Mouse (Mus musculus) T-cell, adult 2 months (primary cell): Measurements from ENCODE around the gene Vps8.

Experiments
- DNase-seq: peaks from one replicate; pipeline ENCODE4 v3.0.0; 2022; ENCODE audit warnings: low spot score

Vps8 gene

DNA sequence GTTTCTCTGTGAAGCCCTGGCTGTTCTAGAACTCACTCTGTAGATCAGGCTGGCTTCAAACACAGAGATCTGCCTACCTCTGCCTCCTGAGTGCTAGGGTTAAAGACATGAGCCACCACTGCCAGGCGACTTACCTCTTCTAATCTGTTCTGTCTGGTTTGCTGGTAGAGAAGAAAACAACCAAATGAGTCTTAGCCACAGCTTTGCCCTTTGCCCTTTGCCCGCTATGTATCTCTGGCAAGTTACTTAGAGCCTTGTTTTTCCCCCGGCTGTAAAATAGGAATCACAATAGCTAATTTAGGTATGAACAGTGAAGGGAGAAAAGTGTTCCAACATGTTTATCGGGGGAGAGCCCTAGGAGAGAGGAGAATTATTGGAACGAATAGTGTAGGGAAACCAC lies 18.3 kb upstream of the Vps8 start:
- no peak for DNase-seq

DNA sequence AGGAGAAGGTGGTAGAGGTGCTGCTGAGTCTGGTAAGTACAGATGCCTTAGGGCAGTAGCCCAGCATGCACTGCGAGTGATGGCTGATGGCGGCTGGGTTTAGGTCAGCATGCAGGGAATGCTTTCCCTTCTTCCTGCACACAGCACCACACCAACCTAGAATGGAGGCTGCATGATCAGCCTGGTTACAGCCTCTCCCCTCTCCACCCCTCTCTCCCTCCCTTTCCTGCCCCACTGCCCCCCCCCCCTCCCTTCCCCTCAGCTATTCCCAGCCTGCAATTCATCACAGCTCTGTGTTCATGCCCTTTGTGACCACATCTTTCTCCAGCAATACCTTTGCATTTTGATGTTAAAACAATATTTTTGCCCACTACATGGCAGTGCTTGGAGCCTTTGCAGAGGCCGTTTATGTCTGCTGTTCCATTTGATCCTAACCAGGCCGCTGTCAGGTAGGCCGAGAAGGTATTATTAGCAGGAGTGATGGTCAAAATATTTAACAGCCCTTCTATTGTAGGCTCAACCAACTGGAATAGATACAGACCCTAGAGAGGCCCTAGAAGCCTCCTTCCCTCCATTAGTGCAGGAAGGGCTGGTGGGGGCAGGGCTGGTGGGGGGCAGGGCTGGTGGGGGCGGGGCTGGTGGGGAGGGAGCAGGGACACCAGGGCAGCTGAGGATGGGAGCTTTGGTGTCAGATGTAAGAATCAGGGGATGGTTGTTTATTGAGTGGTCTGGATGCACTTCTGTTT lies 17.5 kb upstream of the Vps8 start:
- DNase-seq: no peak

DNA sequence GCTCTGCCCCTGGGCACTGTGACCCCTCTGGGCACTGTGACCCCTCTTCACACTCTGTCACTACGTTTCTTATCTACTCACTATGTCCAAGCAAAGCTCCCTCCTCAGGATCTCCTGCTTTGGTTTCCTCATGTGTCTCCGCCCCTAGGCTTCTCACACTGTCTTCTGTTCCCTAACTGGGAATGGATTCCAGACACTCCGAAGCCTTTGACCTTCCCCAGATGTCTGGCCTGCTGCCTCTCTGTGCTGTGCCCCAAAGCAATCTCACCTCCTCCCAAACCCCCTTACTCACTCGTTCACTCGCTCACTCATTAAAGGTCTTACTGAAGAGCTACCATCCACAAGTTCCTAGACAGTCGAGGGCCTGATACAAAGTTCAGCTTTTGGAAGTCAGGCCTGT lies 16.8 kb upstream of the Vps8 start:
- DNase-seq: no peak

DNA sequence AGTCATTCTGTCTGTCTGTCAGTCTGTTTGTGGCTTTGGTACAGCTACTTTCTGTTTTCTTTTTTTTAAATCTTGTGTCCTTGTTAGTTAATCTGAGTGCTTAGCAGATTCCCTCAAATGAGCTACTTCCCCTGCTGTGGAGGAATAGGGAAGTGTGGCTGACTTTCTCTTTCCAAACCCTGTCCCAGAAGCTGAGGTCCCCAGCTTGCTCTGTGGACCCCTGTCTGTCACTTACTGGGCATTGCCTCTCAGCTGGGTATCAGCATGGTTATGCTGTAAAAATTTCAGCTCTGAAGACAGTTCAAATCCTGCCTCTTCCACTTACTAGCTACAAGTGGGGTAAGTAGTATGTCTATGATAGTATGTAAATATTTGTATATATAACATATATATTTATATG lies 11.1 kb upstream of the Vps8 start:
- no peak for DNase-seq

DNA sequence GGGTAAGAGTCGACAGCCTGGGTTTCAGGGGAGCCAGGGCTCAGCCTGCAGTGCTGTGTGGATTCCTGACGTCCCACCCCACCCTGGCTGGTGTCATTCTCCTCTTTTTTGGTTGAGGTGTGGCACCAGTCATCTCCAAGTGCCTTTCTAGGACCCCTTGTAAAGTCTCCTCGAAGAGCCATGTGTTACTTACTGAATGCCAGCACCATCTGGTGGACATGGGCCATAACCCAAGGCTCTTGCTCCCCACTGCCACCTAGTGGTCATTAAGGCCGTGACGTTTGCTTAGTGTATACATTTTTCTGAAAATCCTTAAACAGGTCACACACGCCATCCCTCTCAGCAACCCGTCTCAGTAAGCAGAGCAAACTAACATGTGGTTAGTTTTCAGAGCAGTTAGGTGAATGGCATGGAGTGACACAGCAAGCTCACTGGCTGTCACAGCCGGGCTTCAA lies 10.3 kb upstream of the Vps8 start:
- peak; percentile 67 for DNase-seq

DNA sequence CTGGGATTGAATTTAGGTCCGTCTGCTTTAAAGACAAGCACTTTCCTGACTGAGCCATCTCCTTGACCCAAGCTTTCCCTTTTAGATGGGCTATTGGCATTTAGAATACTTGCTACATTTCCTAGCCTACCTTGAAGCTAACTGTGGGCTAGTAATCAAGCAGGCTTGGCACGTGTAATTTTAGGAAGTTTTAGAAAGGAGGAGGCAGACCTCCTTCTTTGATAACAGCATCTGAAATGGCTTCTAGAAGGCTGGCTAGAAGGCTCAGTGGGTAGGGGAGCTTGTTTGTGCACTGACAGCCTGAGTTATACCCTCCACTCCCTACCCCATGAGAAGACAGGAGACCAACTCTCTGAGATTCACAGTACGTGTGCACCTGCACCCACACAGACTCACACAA lies 9.1 kb upstream of the Vps8 start:
- no peak for DNase-seq

DNA sequence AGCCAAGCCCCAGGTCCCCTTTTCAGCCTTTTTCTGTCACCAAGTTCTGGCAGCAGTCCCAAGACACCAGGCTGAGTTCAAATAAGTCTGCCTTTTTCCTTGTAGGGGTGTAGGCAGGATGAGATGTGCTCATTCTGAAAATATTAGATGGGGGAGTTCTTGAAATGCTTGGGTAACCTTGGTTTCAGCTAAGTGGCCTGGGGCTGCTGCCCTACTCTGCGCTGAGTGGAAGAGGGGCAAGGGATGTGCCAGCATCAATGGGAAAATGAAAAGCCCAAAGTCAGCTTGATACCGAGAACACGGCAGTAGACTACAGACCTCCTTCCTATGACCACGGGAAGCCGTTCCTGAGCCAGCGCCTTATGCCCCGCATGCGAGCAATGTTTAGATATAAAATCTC lies 7.8 kb upstream of the Vps8 start:
- no peak for DNase-seq

DNA sequence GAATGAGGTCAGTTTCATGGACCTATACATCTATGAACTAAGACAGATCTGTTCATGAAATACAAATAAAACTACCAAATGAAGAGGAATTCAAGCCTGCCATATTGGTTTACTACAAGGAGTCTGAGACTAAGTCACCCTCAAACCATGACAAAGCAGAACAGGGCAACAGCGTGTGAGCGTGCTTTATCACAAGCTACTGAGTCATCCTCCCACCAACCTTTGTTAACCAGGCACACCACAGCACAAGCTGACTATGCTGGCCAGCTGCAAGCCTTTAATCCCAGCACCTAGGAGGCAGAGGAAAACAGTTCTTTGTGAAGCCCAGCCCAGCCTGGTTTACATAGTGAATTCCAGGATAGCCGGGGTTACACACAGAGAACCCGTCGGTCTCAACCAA lies 4.9 kb upstream of the Vps8 start:
- DNase-seq: no peak

DNA sequence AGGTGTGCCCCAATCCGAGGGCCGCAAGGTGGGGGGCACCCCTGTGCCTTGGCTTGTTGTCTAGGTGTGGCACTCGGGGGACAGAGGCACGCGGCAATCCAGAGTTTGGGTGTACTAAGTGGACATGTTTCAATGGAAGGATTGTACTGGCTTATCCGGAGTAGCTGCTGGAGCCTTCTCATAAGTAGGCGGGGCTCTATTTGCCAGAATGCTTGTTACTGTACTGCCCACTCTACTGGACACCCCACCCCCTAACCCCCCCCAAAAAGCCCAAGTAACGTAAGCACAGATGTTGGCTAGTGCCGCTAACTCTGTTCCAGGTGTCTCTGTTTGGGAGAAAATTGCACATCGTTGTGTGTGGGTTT lies 610 bp downstream of the Vps8 start:
- DNase-seq: no peak

DNA sequence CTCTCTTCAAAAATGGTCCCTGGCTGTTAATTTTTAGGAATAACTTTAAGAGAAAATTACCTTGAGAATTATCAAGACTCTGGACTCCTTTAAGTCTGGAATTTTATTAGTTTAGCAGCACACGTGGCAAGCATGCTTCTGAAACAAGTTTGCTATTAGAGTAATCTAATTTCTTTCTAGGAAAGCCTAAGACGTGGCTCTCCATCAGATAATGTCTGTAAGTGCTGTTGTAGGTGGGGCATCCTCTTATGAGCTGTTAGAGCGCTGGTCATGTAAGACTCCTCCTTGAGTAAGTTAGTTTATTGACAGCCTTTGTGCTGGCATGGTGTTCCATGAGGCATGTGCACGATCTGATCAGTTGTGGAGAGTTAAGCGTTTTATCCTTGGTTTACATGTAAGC lies 5.2 kb downstream of the Vps8 start:
- DNase-seq: no peak

DNA sequence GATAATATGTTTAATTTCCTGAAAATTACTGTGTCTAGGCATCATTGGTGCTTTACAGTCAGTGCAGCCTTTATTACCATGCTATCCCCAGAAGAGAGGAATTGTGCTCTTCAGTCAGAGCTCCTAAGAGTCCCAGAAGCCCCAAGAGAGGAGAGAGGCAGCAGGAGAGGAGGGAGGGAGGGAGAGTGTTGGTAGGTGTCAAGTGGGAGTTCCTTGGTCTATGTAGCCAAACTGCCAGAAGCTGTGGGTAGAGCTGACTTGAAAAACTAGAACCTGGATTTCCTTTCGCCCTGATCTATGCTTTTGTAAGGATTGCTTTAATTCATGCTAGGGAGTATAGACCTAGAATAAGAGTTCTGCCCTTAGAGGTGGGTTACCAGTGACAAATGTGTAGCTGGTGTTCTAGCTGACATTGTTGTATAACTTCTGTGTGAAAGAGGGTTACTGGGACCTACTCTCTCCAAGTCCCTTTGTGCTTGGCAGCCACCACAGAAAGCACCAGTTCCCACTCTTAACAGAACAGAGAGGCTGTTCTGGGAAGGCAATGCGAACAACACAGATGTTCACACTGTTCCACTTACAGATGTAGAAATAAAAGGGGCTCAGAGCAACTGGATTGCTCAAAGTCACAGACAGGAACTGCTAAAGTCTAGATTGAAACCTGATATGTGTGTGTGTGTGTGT lies 7.6 kb downstream of the Vps8 start:
- DNase-seq: no peak

DNA sequence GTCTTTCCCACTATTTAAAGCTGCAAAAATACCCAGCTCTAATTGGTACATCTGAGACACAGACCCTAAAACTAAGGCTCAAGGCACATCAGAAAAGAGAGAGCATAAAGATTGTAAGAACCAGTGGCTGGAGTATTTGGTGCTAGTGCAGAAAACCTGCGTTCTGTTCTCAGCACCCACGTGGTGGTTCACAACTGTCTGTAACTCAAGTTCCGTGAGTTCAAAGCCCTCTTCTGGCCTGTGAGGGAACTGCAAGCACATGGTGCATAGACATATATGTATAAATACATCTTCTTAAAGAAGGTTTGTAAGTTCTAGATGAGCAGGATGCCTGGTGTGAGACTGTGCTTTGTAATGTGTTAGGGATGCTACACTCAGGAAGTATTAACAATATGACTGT lies 8.7 kb downstream of the Vps8 start:
- DNase-seq: no peak

DNA sequence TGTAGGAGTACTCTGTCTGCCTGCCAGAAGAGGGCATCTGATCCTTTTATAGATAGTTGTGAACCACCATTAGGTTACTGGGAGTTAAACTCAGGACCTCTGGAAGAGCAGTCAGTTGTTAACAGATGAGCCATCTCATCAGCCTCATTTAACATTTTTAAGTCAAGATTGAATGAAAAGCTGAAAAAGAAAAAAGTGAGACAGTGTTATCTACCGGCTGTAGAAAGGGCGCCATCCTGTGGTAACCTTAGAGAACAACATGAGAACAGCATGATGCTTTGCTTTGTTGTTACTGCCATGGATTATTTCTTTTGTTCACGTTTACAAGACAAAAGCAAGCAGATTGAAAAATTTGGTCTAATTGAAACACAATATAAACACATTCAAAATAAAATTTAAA lies 10.6 kb downstream of the Vps8 start:
- DNase-seq: no peak

DNA sequence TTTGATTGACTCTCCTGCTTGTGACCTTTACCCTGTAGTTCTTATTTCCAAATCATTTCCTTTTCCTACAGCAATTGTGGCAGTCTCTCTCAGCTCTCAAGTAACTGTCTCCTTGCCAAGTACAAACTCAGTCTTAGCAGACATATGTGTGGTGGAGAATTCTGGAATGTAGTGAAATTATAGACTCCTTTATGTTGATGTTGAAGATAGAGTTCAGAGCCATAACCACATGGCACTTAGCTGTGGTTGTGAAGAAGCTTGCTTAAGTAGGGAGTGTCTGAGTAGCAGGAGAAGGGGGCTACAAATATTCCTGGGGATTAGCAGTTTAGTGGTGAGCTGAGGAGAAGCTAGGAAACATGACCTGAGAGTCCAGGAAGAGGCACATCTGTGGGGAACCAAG lies 18.1 kb downstream of the Vps8 start:
- no peak for DNase-seq

DNA sequence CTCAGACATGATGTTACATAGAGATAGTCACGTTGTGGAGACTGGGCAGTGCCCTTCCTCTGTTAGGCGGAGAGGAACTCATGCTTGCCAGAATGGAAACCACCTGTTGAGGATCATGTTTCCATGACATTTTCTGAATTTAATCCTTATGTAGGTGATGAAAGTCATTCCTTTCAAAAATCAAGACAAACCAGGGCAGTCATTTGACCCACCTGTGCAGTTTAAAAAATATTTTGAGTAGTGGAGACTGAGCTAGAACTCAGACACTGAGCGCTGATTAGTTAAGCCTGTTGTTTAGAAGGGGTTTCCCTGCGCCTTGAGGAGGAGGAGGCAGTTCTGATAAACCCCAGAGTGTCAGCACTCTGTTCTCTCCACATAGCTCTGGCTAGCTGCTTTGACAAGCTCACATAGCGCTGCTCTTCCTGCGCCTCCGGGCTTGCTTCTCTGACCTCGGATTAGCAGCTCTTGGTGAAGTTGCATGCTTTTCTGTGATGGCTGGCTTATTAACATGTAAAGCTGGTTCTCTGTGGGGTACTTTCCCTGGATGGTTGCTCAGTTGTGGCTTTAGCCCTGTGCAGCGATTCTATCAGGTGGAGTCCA lies 22.2 kb downstream of the Vps8 start:
- DNase-seq: no peak

DNA sequence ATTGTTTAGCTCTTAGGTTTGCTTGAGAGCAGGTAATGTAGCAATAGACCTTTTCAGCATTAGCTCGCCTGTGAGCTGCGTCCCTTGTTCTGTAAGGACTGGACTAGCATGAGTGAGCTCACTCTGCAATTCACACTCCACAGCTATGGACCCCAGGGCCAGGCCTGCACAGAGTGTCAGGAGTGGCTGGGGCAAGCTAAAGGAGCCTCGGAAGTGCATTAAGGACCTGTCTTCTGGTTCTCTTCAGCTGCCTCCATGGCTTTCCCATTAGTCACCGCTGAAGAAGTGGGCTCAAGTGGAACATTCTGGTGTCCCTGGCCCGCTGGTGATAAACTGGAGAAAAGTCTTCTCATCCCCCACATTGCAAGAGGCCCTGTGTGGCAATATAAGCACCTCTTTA lies 24.5 kb downstream of the Vps8 start:
- no peak for DNase-seq

DNA sequence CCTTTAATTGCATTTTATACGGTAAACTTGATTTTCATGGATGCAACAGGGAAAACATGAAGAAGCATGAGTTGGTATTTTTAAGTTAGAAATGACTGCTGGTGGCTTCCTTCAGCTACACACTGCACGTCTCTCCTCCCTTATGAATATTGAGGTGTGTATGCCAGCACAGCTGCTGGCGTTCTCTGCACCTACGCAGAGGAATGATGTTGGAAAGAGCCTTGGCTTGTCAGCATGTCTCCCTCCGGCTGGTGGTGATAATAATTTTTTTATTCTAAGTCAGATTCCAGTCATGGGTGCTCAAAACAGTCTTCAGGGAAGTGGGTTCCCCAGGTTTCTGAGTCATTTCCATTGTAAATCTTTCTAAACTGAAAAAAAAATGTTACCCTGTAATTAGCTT lies 25.5 kb downstream of the Vps8 start:
- no peak for DNase-seq

DNA sequence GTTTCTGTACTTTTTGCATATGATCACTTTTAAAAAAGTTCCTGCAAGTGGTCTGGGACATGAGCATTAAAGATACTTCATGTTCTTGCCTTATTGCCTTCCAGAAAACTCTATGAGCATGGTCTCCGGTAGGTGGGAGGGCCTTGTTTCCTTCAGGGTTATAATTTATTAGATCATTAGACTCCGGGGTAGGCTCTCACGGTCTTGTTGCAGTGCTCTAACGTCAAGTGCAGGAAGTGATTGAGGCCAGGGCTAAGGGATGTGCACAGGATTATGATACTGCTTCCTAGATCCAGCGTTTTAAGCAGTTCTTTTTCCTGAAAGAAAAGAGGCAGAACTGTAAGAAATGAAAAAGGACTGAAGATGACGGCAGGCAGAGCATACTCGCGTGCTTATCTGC lies 27.0 kb downstream of the Vps8 start:
- no peak for DNase-seq

DNA sequence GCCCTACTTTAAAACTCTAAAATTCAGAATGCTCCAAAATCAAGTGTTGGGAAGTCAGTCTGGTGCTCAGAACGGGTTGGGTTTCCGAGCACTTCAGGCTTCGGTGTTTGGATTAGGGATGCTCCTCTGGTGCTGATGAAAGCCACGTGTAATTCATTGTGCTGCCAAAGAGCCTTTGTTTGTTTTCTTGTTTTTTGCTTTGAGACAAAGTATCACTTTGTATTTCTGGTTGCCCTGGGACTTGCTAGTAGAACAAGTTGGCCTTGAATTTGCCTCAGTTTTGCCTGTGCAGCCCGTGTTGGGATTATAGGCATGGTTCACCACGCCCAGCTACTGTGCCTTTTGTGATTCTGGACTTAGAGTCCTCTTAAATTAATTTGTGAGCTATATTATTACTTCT lies 29.7 kb downstream of the Vps8 start:
- DNase-seq: no peak

DNA sequence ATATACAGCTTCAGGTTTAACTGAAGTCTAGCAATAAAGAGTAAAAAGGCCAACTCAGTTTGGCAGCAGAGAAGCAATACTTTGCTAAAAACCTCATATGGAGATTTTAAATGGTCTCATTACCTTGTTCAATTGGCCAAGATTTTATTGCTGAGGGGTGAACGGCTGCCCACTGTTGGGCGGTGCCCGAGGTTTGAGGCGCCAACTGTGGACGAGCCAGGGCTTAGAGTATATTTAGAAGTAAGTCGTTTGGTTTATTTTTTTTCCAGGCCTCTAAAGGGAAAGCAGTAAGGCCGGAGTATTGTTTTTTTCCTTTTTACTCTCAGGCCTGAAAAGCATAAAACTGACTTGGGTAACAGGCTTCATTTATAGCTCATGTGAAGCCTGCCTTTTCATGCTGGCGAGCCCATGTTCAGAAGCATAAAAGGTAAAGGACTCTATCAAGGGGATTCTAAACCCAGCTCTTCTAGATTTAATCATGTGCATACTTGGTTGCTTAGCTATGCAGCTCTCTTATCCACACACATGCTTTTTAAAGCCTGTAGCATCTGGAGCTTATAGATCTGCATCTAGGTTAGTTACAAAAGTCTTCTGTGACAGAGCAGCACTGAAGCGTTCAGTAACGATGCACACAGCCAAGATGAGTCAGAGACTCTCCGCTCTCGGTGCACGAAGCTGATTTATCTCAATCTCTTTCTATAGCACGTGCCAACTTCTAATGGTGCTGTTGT lies 34.9 kb downstream of the Vps8 start:
- no peak for DNase-seq

DNA sequence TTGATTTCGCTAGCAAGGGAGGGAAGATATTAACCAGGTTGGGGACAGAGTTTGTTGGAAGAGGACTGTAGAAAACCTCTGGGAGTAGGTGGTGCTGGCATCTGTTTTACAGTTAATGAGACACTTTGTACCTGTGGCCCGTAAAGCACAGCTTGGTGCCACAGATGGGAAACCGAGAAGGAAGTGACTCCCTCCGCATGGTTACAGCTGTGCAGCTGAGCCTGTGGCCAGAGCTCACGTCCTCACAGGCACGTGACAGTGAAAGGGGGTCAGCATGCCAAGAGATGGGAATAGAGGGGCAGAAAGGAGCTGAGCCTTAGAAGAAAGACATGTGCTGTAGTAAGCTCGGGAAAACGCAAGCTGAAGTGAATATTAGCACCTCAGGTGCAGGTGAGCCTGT lies 43.0 kb downstream of the Vps8 start:
- DNase-seq: no peak

DNA sequence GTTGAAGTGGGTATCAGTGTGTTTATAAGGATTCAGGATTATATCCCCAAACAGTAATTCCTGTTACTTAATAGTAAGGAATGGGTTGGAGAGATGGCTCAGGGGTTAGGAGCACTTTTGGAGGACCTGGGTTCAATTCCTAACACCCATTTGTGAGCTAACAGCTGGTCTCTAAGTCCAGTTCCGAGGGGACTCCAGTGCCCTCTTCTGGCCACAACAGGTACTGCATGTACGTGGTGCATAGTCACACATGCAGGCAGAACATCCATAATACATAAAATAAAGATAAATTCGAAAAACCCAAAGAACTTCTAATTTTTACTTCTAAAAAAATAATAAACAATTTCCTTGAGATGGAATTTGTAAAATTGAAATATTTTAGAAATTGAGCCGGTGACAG lies 47.5 kb downstream of the Vps8 start:
- DNase-seq: no peak

DNA sequence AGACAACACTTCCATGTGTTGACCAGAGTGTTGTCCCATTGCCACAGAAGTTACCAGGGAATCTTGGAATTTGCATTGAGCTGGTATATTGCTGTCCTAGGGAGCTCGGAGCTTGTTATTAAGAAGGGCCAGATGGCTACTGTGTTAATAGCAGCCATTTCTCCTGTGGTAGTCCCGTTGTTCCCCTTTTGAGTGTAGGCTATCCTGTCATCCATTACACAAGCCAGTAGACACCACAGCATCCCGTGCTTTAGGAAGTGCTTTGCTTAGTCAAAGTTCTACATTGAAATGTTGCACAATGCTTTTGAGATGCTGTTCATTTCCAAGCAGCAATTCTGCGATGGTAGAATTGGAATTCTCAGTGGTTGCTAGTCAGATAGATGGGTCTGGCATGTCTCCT lies 54.2 kb downstream of the Vps8 start:
- DNase-seq: no peak
